Mouse (Mus musculus) forebrain, embryonic 13.5 days (tissue): Measurements from ENCODE around the gene Rpl28. TPM values are rescaled to one million over a fixed set of nuclear protein-coding genes. Genes with fewer than 3 reads are reported as not detected.

Source experiments
- ATAC-seq: fragments of 200-750 bp; cut with Nextera tagmentation; 2 replicates; pipeline ENCODE4 v1.8.0; 2017
- H3K27ac ChIP-seq: fragments of 300-500 bp; sonication (generic); 2 replicates; pipeline ENCODE4 v1.5.1; 2015; ENCODE audit warnings: inconsistent platforms, mild to moderate bottlenecking, moderate library complexity
- H3K27me3 ChIP-seq: fragments of 300-500 bp; sonication (generic); 2 replicates; pipeline ENCODE4 v1.6.1; 2015; ENCODE audit warnings: mild to moderate bottlenecking, inconsistent platforms
- H3K36me3 ChIP-seq: fragments of 300-500 bp; sonication (generic); 2 replicates; pipeline ENCODE4 v1.6.1; 2015; ENCODE audit warnings: mild to moderate bottlenecking, inconsistent platforms; ENCODE audit not compliant: poor library complexity, severe bottlenecking
- H3K4me1 ChIP-seq: fragments of 300-500 bp; sonication (generic); 2 replicates; pipeline ENCODE4 v1.6.1; 2015; ENCODE audit warnings: inconsistent platforms
- H3K4me2 ChIP-seq: fragments of 300-500 bp; sonication (generic); 2 replicates; pipeline ENCODE4 v1.6.1; 2015; ENCODE audit warnings: inconsistent platforms, mild to moderate bottlenecking, moderate library complexity
- H3K4me3 ChIP-seq: fragments of 300-500 bp; sonication (generic); 2 replicates; pipeline ENCODE4 v1.5.1; 2015; ENCODE audit warnings: mild to moderate bottlenecking, inconsistent platforms
- H3K9ac ChIP-seq: fragments of 300-500 bp; sonication (generic); 2 replicates; pipeline ENCODE4 v1.6.1; 2015; ENCODE audit warnings: mild to moderate bottlenecking, inconsistent platforms
- H3K9me3 ChIP-seq: fragments of 300-500 bp; sonication (generic); replicated peaks from 2 replicates; pipeline ENCODE4 v1.6.1; 2016; ENCODE audit warnings: inconsistent platforms
- WGBS: fragments of 180-500 bp; shearing (Covaris S2); methylation state at CpG from one replicate; pipeline ENCODE4 v1.1.7; 2015; 5-methylcytosine and 5-hydroxymethylcytosine counted together
- polyA plus RNA-seq: library from polyadenylated mRNA; unstranded; fragments of >200 nt; fragmentation: Nextera tagmentation; extraction: Ambion mirVana; gene quantifications from 2 replicates; pipeline ENCODE4 v1.2.1, GENCODE M21; 2015

The Rpl28 gene
- 244 and 284 TPM in 2 replicates for polyA plus RNA-seq

DNA sequence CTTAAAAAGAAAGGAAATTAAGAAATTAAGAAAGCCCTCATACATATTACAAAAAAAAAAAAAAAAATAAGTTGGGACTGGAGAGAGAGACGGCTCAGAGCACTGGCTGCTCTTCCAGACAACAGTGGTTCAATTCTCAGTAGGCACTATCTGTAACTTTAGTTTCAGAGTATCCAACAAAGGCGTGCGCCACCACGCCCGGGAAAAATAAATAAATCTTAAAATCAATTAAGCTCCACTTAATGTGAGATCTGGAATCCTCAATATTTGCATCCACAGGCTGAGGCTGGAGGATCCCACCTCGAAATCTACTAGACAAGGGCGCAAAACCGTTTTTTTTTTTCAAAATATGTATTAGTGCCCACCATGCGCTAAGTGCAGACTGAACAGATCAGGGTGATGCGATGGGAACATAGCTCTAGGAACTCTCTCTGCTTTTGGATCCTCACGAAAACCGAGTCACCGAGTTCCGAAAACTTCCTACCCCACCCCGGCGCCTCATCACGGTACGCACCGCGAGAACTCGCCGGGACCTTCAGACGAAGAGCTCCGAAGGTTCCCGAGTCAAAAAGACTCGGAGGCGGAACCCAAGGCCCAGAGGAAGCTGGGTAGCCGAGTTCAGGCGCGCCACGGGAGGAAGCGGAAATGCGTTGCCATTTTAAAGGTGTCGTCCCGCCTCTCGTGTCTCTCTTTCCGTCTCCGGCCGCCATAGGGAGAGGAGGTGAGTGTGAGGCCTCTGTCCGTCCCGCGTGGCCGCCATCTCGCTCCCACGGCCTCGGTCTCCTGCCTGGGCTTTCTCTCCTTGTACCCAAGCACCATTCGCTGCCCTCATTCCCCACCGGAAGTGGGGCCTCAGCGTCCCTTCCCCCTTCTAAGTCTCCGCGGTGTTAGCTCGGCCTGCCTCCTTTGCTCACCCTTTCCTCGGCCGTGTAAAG is at the start of gene Rpl28:
Gene Rpl28 (plus strand): TSS at position 597 of the 935 bp plus-strand sequence.
- Histone ChIP-seq H3K9me3 (no peaks in the 10 kb centered on the region), H3K36me3 (peaks cover 39% of the 10 kb centered on the region), H3K27me3 (peaks cover 22% of the 10 kb centered on the region), H3K4me2 (peak within 1 kb of the TSS; percentile 88), H3K27ac (peak within 1 kb of the TSS; percentile 87), H3K9ac (peak within 1 kb of the TSS; percentile 99), H3K4me1 (peaks cover 32% of the 10 kb centered on the region), H3K4me3 (peak within 1 kb of the TSS; percentile 93)
- WGBS = 2% methylated on average over 54 of the region's 54 CpGs
- ATAC-seq = peak; percentile 92

GRCm38 (mm10) chr7:4743354-4743753 is 49.3 kb upstream of the Rpl28 start:
- Histone ChIP-seq H3K27me3 (no peaks in the 10 kb centered on the region), H3K9ac (peak overlapping the region; percentile 30; the same call in 1 of the 2 replicates), H3K4me3 (no peak overlapping the region), H3K4me1 (peaks cover 40% of the 10 kb centered on the region), H3K9me3 (no peaks in the 10 kb centered on the region), H3K27ac (no peak overlapping the region), H3K36me3 (peaks cover 49% of the 10 kb centered on the region), H3K4me2 (no peak overlapping the region)
- WGBS = 72% methylated on average over 2 of the region's 2 CpGs
- ATAC-seq = no peak

GRCm38 (mm10) chr7:4744886-4745285 is 47.8 kb upstream of the Rpl28 start:
- Histone ChIP-seq H3K9me3 (no peaks in the 10 kb centered on the region), H3K4me3 (no peak overlapping the region), H3K27ac (no peak overlapping the region), H3K9ac (no peak overlapping the region), H3K36me3 (peaks cover 49% of the 10 kb centered on the region), H3K4me1 (peaks cover 31% of the 10 kb centered on the region), H3K27me3 (no peaks in the 10 kb centered on the region), H3K4me2 (no peak overlapping the region)
- WGBS = 96% methylated on average over 6 of the region's 6 CpGs
- ATAC-seq = no peak

- peaks cover 49% of the 10 kb centered on the region for H3K36me3 ChIP-seq
- WGBS = 86% methylated on average over 22 of the region's 22 CpGs
- ATAC-seq = no peak
- H3K4me1 ChIP-seq = peaks cover 23% of the 10 kb centered on the region
- H3K27ac ChIP-seq = 0 out of 2 replicates have a peak overlapping the region, but pooled peaks have one; percentile 4
- H3K4me3 ChIP-seq = no peak overlapping the region
- H3K9me3 ChIP-seq = no peaks in the 10 kb centered on the region
- 0 out of 2 replicates have a peak overlapping the region, but pooled peaks have one; percentile 16 for H3K9ac ChIP-seq
- H3K4me2 ChIP-seq = no peak overlapping the region
- H3K27me3 ChIP-seq = 0 out of 2 replicates have a peak, but pooled peaks cover under 1% of the 10 kb centered on the region
Measured at GRCm38 (mm10) chr7:4746326-4746980, 46.2 kb upstream of the Rpl28 start.

DNA sequence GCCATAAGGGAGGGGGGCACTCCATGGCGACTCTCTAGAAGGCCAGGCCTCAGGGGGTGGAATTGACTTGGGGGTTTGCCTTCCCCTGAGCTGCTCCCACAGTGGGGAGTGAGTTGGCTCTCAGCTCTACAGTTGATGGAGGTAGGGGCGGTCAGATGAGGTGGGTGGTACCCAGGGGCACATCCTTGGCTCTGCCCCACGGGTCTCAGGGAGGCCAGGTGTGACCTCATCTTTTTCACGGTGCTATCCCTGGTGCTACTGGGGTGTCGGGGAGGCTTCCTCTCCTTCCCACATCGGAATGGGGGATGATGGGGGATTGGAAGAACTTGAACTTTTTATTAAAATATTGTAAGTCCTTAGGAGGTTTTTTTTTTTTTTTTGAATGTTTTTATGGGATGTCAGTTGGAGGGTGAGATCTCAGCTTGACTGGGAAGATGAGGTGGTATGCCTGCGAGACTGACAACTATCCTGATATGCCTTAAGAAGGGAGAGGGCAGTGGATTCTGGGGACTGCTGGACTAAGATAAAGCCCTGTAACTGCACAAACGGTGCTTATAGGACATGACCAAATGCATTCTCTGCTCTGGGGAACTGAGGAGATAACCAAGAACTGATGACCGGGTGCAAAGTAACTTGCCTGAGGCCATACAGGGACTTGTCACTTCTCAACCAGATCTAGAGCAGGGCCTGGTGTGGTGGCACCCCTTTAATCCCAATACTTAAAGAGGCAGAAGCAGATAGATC is 45.3 kb upstream of the Rpl28 start:
- Histone ChIP-seq H3K4me3 (no peak overlapping the region), H3K36me3 (peaks cover 45% of the 10 kb centered on the region), H3K27me3 (peaks cover 9% of the 10 kb centered on the region; the same call in 1 of the 2 replicates), H3K4me2 (no peak overlapping the region), H3K27ac (no peak overlapping the region), H3K4me1 (peaks cover 23% of the 10 kb centered on the region), H3K9me3 (no peaks in the 10 kb centered on the region), H3K9ac (no peak overlapping the region)
- ATAC-seq = no peak
- WGBS = 79% methylated on average over 9 of the region's 9 CpGs

DNA sequence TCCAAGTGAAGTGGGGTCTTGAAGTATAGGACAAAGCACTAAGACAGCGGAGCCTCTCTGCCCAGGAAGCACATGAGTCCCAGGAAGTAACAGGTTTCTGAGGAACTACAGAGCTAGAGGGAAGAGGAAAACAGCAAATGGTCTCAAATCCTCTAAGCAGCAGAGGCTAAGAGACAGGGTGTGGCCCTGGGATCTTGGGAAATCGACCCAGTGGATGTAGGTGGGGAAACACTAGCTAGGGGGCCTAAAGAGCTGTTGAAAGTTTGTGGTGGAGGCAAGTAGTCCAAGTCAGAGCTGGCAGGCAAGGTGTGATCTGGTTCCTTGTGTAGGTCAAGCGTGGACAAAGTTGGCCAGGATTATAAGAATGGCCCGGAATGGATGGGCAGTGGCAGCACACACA is 44.4 kb upstream of the Rpl28 start:
- WGBS = 87% methylated on average over 4 of the region's 4 CpGs
- Histone ChIP-seq H3K36me3 (peaks cover 35% of the 10 kb centered on the region), H3K9ac (no peak overlapping the region), H3K27ac (no peak overlapping the region), H3K4me2 (no peak overlapping the region), H3K4me1 (peaks cover 24% of the 10 kb centered on the region), H3K9me3 (no peaks in the 10 kb centered on the region), H3K4me3 (no peak overlapping the region), H3K27me3 (peaks cover 9% of the 10 kb centered on the region; the same call in 1 of the 2 replicates)
- ATAC-seq = no peak

- Histone ChIP-seq H3K9ac (no peak overlapping the region), H3K9me3 (no peaks in the 10 kb centered on the region), H3K4me3 (no peak overlapping the region), H3K27ac (no peak overlapping the region), H3K4me2 (no peak overlapping the region), H3K36me3 (peaks cover 29% of the 10 kb centered on the region), H3K27me3 (peaks cover 12% of the 10 kb centered on the region; the same call in 1 of the 2 replicates), H3K4me1 (peaks cover 24% of the 10 kb centered on the region)
- no peak for ATAC-seq
- 93% methylated on average over 2 of the region's 2 CpGs for WGBS
Measured at GRCm38 (mm10) chr7:4749169-4749568, 43.5 kb upstream of the Rpl28 start.

GRCm38 (mm10) chr7:4751971-4752820 is 40.5 kb upstream of the Rpl28 start:
- Histone ChIP-seq H3K4me2 (peak overlapping the region; percentile 54), H3K9ac (0 out of 2 replicates have a peak overlapping the region, but pooled peaks have one; percentile 10), H3K27me3 (peaks cover 12% of the 10 kb centered on the region; the same call in 1 of the 2 replicates), H3K4me1 (peaks cover 21% of the 10 kb centered on the region), H3K36me3 (peaks cover under 1% of the 10 kb centered on the region; the same call in 1 of the 2 replicates), H3K27ac (no peak overlapping the region), H3K4me3 (peak overlapping the region; percentile 33), H3K9me3 (no peaks in the 10 kb centered on the region; the same call in 1 of the 2 replicates)
- peak; percentile 60 for ATAC-seq
- under 1% methylated on average over 30 of the region's 30 CpGs for WGBS

GRCm38 (mm10) chr7:4752821-4753570 is 39.7 kb upstream of the Rpl28 start, which contains the start of gene Cox6b2:
TSS of gene Cox6b2 (minus strand) at chr7:4753094.
- Histone ChIP-seq H3K36me3 (no peaks in the 10 kb centered on the region), H3K27me3 (peaks cover 12% of the 10 kb centered on the region; the same call in 1 of the 2 replicates), H3K4me2 (peak within 1 kb of the TSS; percentile 54), H3K9me3 (no peaks in the 10 kb centered on the region; the same call in 1 of the 2 replicates), H3K9ac (0 out of 2 replicates have a peak within 1 kb of the TSS, but pooled peaks have one; percentile 10), H3K4me1 (peaks cover 21% of the 10 kb centered on the region), H3K27ac (no peak within 1 kb of the TSS), H3K4me3 (peak within 1 kb of the TSS; percentile 33)
- peak; percentile 91 for ATAC-seq
- 3% methylated on average over 24 of the region's 24 CpGs for WGBS

GRCm38 (mm10) chr7:4759670-4760069 is 33.0 kb upstream of the Rpl28 start:
- 31% methylated on average over 1 of the region's 1 CpGs for WGBS
- ATAC-seq = no peak
- H3K4me2 ChIP-seq = no peak overlapping the region
- H3K27ac ChIP-seq = no peak overlapping the region
- H3K4me3 ChIP-seq = no peak overlapping the region
- peaks cover 2% of the 10 kb centered on the region for H3K4me1 ChIP-seq
- no peaks in the 10 kb centered on the region for H3K36me3 ChIP-seq
- H3K9ac ChIP-seq = no peak overlapping the region
- peaks cover 8% of the 10 kb centered on the region; the same call in 1 of the 2 replicates for H3K27me3 ChIP-seq
- no peaks in the 10 kb centered on the region; the same call in 1 of the 2 replicates for H3K9me3 ChIP-seq
